Mouse (Mus musculus) embryo, embryonic 10.5 days (tissue): ENCODE measurements at regions not wholly inside any gene's neighbourhood (a gene's known extent, or its start where the extent isn't known, plus 50 kb on each side); places are given as distances from the start of the nearest gene placed in this dataset.

Experiments used
- DNase-seq: peaks from one replicate; pipeline ENCODE4 v3.0.0-alpha.2; 2015; ENCODE audit warnings: low spot score

- no peak for DNase-seq
Observed at GRCm38 (mm10) chr16:37459533-37459890, 74.8 kb upstream of the Stxbp5l start.

GRCm38 (mm10) chr16:37458592-37459532 is 74.1 kb upstream of the Stxbp5l start:
- no peak for DNase-seq

GRCm38 (mm10) chr16:37455971-37456370 is 71.2 kb upstream of the Stxbp5l start:
- peak; percentile 57 for DNase-seq

GRCm38 (mm10) chr16:37449846-37450245 is 65.1 kb upstream of the Stxbp5l start:
- DNase-seq = no peak

- no peak for DNase-seq
Observed at GRCm38 (mm10) chr16:37445756-37446155, 61.0 kb upstream of the Stxbp5l start.

GRCm38 (mm10) chr16:37442936-37443335 is 58.2 kb upstream of the Stxbp5l start:
- DNase-seq = no peak

GRCm38 (mm10) chr16:37442481-37442880 is 57.7 kb upstream of the Stxbp5l start:
- DNase-seq = no peak

- peak; percentile 47 for DNase-seq
Observed at GRCm38 (mm10) chr16:37440628-37441164, 55.9 kb upstream of the Stxbp5l start.
